Mouse (Mus musculus): Measurements from ENCODE around the gene Spata25.

Gene Spata25

DNA sequence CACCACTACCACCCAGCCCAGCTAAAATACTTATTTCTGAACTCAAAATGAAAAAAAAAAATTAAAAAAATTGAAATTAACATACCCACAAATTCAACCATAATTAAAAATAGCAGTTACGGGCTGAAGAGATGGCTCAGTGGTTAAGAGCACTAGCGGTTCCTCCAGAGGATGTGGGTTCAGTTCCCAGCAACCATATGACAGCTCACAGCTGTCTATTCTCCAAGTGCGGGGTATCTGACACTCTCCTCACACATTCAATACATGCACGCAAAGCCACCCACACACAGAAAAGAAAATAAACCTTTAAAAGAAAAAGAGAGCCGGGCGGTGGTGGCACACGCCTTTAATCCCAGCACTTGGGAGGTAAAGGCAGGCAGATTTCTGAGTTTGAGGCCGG lies 21.7 kb upstream of the Spata25 start:
- DNase-seq, result no peak

DNA sequence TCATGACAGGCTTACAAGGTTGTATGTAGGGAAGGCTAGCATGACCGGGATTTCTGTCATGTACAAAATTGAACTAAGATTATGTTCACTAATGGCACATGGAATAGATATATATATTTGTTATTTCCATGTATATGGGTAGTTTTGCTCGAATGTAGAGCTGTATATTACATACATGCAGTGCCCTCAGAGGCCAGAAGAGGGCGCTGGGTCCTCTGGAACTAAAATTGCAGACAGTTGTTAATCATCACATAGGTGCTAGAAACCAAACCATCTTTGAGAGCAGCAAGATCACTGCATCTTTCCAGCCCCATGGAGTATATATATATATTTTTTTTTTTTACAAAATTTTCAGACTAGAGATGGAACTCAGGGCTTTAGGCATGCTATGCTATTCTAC lies 17.4 kb upstream of the Spata25 start:
- no peak for DNase-seq

DNA sequence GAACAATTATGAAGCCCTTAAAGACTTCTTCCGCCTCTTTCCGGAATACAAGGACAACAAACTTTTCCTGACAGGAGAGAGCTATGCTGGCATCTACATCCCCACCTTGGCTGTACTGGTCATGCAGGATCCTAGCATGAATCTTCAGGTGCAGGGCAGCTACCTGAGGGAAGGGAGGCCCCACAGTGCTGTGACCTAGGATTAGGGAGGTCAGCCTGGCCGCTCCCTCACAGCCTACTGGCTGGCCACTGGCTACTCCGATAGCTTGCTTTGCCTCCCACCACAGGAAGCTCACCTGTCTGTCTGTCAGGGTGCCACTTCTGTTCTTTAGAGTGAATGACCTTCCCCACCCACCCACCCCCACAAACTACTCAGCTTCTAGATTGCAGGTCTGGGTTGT lies 6.8 kb upstream of the Spata25 start:
- DNase-seq, result no peak

DNA sequence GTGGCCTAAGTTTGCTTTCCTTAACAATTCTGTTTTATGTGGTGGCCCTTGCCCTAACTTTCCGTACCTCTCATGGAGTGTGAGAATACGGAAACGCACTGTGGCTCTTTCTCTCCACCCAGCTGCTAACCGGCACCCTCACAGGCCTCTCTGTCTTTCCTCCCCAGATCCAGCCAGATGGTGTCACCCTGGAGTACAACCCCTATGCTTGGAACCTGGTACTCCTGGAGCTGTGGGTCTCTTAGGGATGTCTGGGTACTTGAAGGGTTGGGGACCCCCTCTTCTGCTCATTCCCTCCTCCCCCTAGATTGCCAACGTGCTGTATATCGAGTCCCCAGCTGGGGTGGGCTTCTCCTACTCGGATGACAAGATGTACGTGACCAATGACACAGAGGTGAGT lies 6.2 kb upstream of the Spata25 start:
- DNase-seq, result no peak

DNA sequence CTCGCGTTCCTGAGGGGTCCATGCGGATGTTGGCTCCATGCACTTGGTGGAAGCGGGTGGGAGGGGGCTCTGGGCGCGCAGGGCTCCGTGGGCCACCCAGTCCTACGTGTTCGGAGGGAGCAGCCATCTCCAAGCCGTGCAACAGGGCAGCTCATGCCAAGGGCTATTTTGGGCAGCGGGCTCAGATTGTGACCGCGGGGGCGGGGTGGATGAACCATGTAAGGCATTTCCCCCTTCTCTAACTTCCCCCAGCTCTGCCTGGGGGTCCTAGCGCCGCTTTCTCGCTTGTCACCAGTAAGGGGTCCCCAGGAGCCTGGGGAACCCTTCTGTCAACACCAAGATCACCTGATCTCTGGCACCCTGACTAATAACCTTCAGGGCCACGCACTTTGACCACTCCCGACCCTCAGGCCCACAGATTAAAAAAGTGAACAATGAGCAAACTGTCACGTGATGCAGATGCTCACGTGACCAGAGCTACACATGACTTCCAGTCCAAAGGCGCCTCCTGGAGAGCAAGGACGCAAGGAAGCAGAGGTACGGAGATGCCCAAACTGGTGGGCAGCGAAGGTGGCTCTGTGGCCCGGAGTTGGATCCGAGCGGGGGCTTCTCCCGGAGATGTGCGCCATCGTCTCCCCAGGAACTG lies 5.1 kb upstream of the Spata25 start, which contains the start of gene Neurl2:
Gene Neurl2 (minus strand): TSS at position 143 of the 646 bp plus-strand sequence.
- DNase-seq, result peak; percentile 92

DNA sequence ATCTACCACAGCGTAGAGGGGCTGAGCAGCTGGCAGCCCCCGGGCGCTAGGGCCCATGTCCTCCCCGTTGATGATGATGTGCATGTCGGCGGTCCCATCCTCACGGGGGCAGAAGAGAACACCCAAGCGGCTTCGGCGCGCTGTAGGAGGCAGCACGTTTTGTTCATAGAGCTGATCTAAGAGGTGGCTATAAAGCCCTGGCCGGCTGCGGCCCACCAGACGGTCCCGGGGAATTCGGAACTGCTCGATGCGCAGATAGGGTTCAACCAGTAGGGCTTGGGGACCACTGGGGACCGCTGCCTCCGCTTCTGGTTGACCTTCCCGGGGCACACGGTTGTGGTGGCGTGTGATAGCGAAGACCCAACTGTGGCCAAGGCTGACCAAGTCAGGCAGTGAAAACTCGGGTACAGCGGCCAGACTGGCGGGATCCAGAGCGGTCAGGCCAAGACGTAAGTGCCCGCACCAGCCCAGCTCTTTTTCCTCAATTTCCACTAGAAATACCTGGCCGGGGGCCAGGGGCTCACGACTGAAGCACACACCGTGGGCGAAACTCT lies 4.5 kb upstream of the Spata25 start, which contains the start of gene Ctsa:
Gene Ctsa (plus strand): TSS at position 126 of the 554 bp plus-strand sequence.
- peak; percentile 80 for DNase-seq

DNA sequence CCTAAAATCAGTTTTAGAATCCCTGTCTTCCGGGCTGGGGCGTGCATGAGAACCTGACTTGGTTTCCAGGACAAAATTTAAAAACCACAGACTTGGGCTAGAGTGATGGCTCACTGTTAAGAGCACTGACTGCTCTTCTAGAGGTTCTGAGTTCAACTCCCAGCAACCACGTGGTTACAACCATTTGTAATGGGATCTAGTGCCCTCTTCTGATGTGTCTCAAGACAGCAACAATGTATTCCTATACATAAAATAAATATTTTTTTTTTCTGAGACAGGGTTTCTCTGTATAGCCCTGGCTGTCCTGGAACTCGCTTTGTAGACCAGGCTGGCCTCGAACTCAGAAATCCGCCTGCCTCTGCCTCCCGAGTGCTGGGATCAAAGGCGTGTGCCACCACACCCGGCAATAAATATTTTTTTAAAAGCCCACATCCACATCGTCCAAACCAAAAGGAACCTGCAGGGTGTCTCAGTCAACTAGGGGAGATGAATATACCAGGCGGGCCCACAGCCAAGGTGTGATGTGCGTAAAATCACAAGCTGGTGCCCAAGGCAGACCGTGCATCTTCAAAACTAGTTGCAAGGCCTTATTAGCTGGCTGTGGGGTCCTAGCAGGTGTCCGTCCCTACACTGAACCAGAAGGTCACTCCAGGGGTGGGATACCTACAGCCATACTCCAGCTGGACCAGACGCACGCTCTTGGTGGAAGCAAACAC lies 3.9 kb upstream of the Spata25 start:
- DNase-seq, result no peak

DNA sequence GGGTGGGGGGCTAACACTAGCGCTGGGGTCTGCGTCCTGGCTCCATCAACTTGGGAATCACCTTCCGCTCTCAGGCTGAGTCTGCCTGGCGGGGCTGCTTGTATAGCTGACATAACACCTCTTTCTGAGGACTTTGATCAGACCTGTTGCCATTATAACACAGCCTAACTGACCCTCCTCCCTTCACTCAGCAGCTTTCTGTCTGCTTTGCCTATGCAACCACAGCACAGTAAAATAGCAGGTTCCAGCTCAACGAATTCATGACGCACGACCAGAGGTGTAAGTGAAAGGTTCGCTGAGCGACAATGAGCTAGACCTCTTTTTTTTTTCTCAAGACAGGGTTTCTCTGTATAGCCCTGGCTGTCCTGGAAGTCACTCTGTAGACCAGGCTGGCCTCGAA lies 2.7 kb upstream of the Spata25 start:
- DNase-seq, result no peak

DNA sequence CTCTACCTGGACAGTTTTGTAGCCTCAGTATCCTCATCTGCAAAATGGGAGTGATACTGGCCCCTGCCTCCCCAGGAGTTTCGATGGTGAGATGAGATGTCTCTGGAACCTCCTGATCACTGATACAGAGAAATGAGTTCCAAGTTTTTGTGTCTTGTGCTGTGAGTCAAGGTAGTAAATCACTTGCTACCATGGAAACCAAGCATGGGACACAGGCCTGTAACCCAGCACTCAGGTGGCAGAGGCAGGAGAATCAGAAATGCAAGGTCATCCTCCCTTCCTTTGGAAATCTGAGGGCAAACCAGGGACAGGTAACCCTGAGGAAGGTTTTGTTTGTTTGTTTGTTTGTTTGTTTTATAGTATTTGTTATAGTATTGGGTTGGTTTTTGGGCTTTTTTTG lies 753 bp upstream of the Spata25 start:
- DNase-seq, result no peak

DNA sequence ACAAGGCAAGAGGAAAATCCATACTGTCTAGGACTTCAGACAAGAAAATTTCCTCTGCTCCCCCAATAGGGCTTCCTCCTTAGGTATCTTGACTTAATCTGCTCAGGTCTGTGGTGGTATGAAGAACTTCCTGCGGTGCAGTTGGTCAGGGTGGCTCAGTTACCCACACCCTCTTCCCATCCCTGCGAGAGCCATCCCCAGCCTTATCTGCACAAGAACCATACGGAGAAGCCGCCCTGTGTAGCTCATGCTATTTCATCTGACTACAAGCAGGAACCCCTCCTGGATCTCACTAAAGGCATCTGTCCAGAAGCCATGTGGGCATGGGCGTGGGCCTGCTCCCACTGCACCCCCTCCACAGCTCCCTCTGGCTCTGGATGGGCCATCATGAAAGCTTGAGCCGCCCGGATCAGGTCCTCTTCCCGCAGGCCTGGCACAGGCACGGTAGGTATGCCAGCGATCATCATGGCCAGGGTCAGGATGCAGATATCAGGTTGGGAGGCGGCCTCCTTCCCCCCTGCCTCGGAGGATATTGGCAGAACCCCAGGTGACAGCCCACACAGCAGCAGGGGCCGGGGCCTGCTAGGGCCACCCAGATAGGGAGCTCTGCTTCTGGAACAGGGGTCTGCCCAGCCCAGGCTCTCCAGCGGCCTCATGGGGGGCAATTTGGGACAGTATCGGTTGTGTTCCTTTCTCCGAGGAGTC lies 1.0 kb downstream of the Spata25 start:
- no peak for DNase-seq

DNA sequence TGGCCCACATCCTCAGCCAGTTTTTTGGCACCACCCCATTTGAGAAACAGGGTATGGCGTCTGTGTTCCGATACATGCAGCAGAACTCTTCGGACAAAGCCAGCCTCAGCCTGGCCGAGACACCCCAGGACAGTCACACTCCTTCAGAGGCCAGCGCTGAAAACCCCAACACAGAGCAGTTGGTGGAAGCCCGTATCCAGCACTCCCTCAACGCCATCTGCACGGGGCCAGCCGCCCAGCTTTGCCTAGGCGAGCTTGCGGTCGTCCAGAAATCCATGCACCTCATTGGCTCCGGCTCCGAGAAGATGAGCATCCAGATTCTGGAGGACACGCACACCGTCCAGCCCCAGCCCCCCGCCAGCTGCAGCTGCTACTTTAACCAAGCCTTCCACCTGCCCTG lies 2.8 kb downstream of the Spata25 start:
- DNase-seq, result no peak

DNA sequence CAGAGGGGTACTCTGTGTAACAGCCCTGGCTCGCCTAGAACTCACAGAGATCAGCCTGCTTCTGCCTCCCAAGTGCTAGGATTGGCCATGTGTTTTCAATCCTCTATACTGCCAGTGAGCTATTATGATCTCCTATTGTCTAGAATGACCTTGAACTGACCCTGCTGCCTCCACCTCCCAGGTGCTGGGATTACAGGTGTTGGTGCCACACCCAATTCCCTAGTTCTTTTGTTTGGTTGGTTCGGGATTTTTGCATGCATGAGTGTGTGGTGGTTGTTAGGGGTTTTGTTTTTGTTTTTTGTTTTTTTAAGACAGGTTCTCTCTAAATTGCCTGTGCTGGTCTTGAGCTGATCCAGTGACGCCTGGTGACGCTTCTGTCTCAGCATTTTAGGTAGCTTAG lies 4.4 kb downstream of the Spata25 start:
- DNase-seq, result no peak

DNA sequence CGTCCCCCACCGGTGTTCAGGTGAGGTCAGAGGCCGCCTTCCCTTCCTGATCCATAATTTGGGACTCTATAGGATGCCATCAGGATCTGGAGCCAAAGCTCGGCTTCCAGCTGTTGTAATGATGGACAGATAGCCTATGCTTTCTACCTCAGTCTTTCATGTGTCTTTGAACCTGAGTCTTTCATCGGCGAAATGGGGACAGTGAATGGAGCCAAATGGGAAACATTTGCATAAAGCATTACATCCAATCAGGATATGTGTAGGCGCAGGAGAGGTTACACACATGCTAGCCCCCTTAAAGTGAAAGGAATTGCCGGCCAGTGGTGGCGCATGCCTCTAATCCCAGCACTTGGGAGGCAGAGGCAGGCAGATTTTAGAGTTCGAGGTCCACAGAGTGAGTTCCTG lies 5.2 kb downstream of the Spata25 start:
- DNase-seq, result no peak

DNA sequence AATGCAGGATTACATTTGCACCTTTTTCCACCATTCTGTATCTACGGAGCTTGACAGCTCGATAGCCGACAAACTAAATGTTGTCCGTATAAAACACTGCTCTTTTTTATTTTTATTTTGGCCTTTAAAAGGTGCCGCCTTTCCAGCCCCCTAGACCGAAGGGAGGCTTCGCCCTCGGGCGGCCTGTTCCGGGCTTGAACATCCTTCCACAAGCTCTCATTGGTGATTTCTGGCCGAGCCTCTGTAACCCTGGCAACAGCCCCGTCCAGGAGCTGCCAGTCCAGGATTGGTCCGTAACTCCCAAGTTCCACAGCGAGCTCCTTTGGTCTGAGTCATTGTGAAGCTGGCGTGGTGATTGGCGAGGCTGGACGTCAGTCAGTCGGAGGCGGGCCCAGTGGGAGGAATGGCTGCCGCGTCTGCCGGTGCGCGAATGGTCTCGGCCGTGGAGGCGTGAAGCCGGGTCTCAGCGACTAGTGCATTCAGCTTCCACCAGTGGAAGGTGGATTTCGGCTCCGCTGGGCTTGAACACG lies 5.6 kb downstream of the Spata25 start, which contains the start of gene Zswim1:
Gene Zswim1 (plus strand): TSS at position 51 of the 530 bp plus-strand sequence.
- peak; percentile 100 for DNase-seq

DNA sequence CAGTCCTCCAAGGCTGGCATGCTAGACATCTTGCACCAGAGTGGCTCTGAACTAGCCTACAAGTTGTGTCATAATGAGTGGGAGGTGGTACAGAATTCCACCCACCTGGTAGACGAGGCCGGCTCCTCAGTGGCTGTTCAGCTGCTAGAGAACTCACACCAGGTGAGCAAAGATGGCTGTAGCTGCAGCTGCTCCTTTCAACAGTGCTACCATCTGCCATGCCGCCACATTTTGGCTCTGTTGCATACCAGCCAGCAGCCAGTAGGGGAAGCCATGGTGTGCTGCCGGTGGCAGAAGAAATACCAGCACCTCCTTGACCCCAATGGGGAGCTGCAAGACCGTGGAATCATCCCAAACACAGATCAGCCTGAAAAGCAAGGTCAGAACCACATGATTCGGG lies 7.3 kb downstream of the Spata25 start:
- DNase-seq, result no peak

DNA sequence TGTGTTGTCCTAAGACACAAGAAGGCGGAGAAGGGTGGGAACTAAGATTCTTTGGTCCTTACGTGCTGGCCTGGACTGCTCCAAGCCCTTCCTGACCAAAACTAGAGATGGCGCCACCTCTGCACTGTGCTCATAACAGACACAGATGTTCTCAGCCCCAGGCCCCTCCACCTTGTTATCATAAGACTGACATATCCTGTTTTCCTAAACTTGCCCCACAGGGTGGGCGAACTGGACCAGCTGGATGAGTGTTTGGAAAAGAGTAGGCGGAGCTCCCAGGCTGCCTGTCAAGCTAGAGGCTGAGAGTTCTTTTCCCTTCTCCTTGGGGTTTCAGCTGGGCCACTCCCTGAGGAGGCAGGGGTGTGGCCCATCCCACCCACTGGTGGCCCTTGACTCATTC lies 10.6 kb downstream of the Spata25 start:
- DNase-seq, result no peak

DNA sequence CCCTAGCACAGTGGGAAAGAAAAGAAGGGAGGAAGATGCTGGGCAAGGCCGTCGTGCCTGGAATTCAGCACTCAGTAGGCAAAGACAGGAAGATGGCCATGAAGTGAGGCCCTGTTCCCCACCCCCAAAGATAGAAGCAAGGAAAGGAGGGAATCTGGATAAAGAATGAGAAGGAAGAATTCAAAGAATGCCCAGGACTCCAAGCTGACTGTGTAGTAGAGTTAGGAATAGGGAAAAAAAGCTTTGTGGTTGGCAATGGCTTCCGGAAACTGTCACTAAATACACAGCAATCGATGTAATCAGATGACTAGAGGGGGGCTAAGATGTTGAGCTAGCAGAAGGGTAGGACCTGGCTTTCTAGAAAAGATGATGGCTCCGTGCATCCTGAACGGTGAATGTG lies 11.1 kb downstream of the Spata25 start:
- no peak for DNase-seq

DNA sequence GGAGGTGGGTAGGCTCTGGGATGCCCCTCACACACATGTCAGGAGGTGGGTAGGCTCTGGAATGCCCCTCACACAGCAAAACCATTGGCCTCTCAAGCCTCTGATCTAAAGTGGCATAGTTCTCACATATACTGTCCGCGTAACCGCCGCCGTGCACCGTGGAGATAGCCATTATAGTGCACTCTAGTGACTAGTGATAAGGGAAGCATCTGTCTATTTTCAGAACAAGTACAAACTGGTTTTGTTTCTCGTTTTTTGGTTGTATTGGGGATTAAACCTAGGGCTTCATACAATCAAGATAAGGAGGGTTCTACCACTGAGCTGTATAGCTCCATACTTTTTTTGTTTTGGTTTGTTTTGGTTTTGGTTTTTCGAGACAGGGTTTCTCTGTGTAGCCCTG lies 12.5 kb downstream of the Spata25 start:
- no peak for DNase-seq

DNA sequence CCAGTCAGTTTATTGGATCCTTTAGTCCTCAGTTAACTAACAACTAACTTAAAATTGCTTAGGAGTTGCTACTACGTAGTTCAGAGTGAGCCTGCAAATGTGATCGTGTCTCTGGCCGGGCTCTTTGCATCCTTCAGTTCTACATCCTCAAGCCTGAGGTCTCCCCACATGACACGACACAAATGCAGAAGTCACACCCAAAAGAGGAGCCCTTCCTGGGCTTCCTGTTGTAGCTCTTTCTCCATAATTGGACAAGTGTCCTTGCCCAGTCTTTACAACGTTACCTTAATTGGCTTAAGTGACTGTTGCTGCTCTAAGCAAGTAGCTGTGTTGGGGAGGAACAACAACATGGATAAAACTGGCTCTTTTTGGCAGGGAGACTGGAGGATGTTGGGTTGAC lies 13.0 kb downstream of the Spata25 start:
- DNase-seq, result no peak

DNA sequence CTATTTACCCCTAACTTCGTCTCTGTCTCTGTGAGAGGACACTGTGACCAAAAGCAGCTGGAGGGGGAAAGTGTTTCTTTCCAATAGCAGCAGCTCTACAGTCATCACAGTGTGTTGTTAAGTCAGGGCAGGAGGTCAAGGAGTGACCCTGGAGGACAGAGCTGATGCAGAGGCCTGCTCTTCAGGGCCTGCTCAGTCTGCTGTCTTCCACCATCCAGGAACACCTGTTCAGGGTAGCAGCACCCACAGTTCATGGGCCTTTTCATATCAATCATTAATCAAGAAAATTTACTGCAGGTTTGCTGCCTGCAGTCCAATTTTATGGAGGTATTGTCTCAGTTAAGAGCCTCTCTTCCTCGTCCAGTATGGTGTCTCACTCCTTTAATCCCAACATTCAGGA lies 14.8 kb downstream of the Spata25 start:
- no peak for DNase-seq

DNA sequence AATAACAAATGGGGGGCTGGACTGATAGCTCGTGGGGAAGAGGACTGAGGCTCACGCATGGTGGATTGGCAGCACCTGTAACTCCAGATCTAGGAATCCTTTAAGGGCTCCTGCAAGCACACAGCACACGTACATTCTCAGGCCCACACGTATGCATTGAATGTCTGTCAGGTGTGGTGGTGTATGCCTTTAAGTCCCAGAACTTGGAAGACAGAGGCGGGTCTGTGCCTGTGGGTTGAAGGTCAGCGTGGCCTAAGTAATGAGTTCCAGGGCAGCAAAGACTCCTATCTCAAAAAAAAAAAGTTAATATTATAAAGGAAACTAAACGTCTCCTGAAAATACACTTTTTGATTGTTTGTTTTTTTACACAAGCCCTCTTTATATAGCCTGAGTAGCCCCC lies 21.7 kb downstream of the Spata25 start:
- no peak for DNase-seq

DNA sequence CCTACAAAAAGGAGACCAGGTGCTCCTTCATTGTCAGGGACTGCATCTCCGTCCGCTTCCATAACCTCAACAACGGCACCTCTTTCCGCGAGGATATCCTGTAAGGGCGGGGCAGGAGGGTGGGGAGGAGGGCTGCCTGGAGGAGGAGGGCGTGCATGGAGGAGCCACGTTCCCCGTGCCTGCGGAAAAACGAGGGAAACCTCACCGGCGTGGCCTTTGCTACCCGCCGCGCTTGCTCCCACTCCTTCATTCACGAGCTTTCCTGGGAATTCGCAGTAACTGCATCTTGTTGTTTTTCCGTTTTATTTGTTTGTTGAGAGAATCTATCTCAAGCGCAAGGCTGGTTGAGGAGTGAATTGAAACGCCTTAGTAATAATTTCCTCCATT lies 23.0 kb downstream of the Spata25 start:
- no peak for DNase-seq

DNA sequence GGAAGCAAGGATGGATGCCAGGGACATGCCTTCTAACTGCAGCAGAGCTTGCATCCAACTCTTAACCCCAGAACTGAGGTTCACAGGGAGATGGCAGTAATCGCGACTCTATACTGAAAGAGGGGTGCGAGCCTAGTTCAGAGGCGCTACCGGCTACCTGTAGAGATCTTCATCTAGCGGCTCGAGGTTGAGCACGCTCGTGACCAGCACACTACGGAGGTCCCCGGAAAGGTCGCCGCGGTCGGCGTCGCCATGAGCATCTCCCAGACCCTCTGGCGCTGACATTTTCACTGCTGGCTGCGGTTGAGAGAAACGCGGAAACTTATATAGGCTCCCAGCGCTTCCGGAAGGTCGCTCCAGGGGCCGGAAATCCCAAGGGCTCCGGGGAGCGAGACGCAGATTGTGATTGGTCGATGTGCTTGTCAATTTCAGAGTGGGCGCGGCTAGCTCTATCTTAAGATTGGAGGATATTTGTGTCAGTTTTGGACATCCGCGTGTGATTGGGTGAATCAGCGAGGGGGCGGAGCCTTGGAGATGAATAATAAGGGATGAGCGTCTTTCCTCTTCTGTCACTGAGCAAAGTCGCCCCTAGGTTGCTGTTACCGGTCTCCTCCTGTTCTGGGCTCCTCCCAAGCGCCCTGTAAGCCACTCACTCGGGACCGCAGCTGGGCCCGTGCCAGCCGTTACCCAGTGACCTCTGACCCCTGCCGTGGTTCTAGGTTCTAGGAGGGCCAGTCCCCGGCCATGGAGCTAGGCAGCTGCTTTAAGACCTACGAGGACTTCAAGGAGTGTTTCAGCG lies 23.6 kb downstream of the Spata25 start, which contains the start of the genes Acot8 and Zswim3:
Gene Acot8 (minus strand): TSS at position 350 of the 799 bp plus-strand sequence.
Gene Zswim3 (plus strand): TSS at position 566 of the 799 bp plus-strand sequence.
- DNase-seq, result peak; percentile 98
